Mouse (Mus musculus) MN1 (cell line): ENCODE measurements at regions not wholly inside any gene's neighbourhood (a gene's known extent, or its start where the extent isn't known, plus 50 kb on each side); places are given as distances from the start of the nearest gene placed in this dataset.

Source experiments
- DNase-seq: peaks from one replicate; pipeline ENCODE4 v3.0.0-alpha.2; 2016; ENCODE audit warnings: low spot score

DNA sequence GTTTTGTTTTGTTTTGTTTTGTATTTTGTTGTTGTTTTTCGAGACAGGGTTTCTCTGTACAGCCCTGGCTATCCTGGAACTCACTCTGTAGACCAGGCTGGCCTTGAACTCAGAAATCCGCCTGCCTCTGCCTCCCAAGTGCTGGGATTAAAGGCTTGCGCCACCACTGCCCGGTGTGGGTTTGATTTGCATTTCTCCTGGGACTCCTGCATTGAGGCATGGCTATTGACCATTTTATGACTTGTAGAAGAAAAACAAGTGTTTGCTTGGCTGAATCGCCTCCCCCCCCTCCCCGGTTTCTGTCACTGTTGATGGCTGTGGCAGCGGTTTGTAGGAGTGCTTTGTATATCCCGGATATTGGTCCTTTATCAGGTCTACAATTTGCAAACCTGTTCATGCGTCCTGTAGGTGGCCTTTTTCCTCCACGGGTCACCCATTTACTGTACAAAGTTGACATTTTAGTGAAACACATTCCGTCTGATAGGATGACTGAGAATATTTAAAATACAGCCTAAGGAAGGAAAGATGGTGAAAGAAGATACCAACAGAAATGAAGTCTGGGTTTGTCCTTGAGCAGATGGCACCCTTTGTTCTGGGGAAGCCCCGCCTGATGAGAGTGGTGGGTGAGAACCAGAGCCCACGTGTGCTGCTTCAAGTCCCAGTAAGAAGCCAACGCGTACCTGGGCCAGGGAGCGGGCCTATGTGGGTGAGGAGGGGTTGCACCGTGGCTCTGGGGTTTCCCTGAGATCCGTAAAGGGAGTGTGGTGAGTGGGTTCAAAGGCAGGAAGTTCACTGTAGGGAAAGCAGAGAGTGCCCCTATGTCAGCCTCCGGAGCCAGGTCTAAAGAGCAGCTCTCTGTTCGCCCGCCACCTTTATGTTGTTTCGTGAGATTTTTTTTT, 52.6 kb upstream of the Smndc1 start:
- DNase-seq, result no peak

DNA sequence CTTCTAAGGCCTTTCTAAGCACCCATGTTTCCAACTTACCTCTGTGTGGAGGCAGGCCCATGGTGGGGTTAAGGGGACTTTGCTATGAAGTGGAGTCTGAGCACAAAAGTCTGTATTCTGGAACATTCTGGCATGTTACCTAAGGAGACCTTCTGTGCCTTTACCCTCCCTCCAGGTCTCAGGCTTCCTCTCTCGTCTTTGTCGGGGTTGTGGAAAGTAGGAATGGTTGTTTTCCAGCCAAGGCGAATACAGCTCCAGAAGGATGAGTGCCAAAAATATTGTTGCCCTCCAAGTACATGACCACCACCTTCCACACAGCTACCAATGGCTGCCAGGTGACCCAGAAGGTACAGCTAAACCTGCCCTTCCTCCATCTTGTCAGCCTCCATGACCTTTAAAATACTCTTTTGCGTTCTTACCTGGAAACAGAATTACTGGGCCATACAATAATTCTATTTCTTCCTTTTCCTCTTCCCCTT, 51.8 kb upstream of the Smndc1 start:
- no peak for DNase-seq

DNA sequence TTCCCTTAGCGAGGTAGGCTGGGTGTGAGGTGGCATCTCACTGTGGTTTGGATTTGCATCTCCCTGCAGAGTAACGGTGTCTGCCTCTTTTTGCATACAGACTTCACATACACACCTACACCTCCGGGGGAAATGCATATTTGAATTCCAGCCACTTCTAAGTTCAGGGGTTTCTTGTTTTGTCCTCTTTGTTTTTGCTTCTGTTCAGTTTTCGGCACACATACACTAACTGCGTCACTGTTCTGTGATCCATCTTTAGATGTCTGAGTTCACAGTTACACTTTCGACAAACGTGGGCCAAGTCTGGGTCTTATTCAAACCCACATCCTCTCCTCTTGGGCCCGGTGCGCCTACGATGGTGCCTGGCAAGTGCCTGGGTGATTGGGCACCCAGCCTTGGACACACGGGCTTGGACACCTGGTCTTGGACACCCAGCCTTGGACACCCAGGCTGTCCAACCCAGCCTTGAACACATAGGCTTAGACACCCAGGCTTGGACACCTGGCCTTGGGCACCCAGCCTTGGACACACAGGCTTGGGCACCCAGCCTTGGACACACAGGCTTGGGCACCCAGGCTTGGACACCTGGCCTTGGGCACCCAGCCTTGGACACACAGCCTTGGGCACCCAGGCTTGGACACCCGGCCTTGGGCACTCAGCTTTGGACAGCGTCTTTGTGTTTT, 51.2 kb upstream of the Smndc1 start:
- DNase-seq, result no peak

DNA sequence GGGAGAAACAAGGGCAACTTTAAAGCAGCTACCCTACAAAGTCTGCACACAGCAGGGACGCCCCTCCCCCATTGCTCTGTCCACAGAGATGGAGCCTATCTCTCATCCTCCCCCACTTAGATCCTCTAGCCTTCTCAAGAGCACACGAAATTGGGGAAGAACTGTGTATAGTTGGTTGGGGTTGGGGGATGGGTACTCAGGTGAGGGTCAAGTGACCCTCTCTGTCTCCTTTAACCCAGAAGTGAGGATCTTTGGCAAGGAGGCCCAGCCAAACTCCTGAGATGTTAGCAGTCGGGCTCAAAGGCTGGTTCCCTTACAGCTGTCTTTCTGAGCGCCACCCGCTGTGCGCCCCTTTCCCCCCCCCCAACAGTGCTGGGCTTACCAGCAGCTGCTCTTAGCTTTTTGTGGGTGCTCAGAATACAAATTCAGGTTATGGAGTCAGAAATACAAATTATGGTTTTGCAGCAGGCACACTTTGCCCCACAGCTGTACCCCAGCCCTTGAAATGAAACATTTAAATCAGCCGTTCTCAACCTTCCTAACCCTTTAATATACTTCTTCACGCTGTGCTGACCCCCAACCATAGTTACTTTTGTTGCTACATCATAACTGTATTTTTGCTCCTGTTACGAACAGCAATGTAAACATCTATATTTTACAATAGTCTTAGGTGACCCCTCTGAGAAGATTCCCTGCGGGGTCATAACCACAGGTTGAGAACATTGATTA, 50.1 kb upstream of the Smndc1 start:
- no peak for DNase-seq
